Mouse (Mus musculus): ENCODE results near the gene Spcs1.

GRCm38 (mm10) chr14:31006779-31007178 is 5.3 kb upstream of the Spcs1 start:
- TF ChIP-seq CTCF (IDR thresholded peaks at IDR 0.05; ENCODE audit: extremely low read depth, insufficient read depth, low read length): no peak
- TF ChIP-seq POLR2A (IDR thresholded peaks at IDR 0.05; ENCODE audit: extremely low read depth, insufficient read depth, low read length): no peak
